Mouse (Mus musculus) MEL (cell line): Measurements from ENCODE around the gene Kdelc2. TPM values are rescaled to one million over a fixed set of nuclear protein-coding genes. Genes with fewer than 3 reads are reported as not detected.

Experiments used
- DNase-seq: peaks from one replicate; pipeline ENCODE4 v3.0.0; 2011; ENCODE audit warnings: low read depth, low spot score
- H3K27ac ChIP-seq: 2 replicates; pipeline ENCODE4 v1.5.1; 2012; ENCODE audit warnings: low read depth, mild to moderate bottlenecking, control low read depth, low read length, moderate library complexity; ENCODE audit not compliant: control insufficient read depth
- H3K27me3 ChIP-seq, 2 experiments: fragments of 150-350 bp in 1 of 2; sonication (generic) in 1 of 2; 2 replicates each; pipeline ENCODE4 v1.6.1; 2012; ENCODE audit warnings: low read length in 2 of 2, mild to moderate bottlenecking in 2 of 2, improper control_type of control experiment in 1 of 2, moderate library complexity in 1 of 2; ENCODE audit not compliant: insufficient read depth in 2 of 2, control insufficient read depth in 1 of 2
- H3K36me3 ChIP-seq, 2 experiments: 2 replicates each; pipeline ENCODE4 v1.6.1; 2012 to 2014; ENCODE audit warnings: low read length in 2 of 2, improper control_type of control experiment in 1 of 2, inconsistent platforms in 1 of 2, mild to moderate bottlenecking in 1 of 2; ENCODE audit not compliant: insufficient read depth in 2 of 2, control insufficient read depth in 1 of 2
- H3K4me1 ChIP-seq, 2 experiments: fragments of 150-350 bp in 1 of 2; sonication (generic) in 1 of 2; 2 replicates each; pipeline ENCODE4 v1.6.1; 2012; ENCODE audit warnings: low read length in 2 of 2, improper control_type of control experiment in 1 of 2, mild to moderate bottlenecking in 1 of 2; ENCODE audit not compliant: insufficient read depth in 2 of 2, control insufficient read depth in 1 of 2
- H3K4me3 ChIP-seq, 2 experiments: fragments of 150-350 bp in 1 of 2; sonication (generic) in 1 of 2; 2 replicates each; pipeline ENCODE4 v1.5.1; 2012; ENCODE audit warnings: low read depth in 2 of 2, low read length in 2 of 2, mild to moderate bottlenecking in 2 of 2, moderate library complexity in 2 of 2, control low read depth in 1 of 2, improper control_type of control experiment in 1 of 2; ENCODE audit not compliant: control insufficient read depth in 1 of 2, insufficient read depth in 1 of 2
- H3K79me2 ChIP-seq: 2 replicates; pipeline ENCODE4 v1.6.1; 2012; ENCODE audit warnings: mild to moderate bottlenecking, low read length, moderate library complexity; ENCODE audit not compliant: control insufficient read depth, poor library complexity, insufficient read depth
- H3K9ac ChIP-seq: 2 replicates; pipeline ENCODE4 v1.6.1; 2012; ENCODE audit warnings: low read depth, mild to moderate bottlenecking, control low read depth, low read length, moderate library complexity; ENCODE audit not compliant: control insufficient read depth, poor library complexity, severe bottlenecking
- H3K9me3 ChIP-seq: fragments of 150-350 bp; sonication (generic); replicated peaks from 2 replicates; pipeline ENCODE4 v1.6.1; 2012; ENCODE audit warnings: mild to moderate bottlenecking, low read length, improper control_type of control experiment, moderate library complexity; ENCODE audit not compliant: insufficient read depth
- CTCF ChIP-seq, 3 experiments: IDR thresholded peaks in 2 of 3; conservative IDR thresholded peaks in 1 of 3; 2 replicates each; pipeline ENCODE4 v1.5.1; 2011 to 2012; ENCODE audit warnings: low read length in 3 of 3, low read depth in 2 of 3, mild to moderate bottlenecking in 2 of 3, improper control_type of control experiment in 1 of 3, inconsistent platforms in 1 of 3, mixed read lengths in 1 of 3, moderate library complexity in 1 of 3; ENCODE audit not compliant: control insufficient read depth in 1 of 3, insufficient read depth in 1 of 3, poor library complexity in 1 of 3, severe bottlenecking in 1 of 3
- E2F4 ChIP-seq: IDR thresholded peaks from 2 replicates; pipeline ENCODE4 v1.6.1; 2011; ENCODE audit warnings: low read depth, low read length, improper control_type of control experiment, borderline replicate concordance
- EP300 ChIP-seq, 2 experiments: IDR thresholded peaks; 2 replicates each; pipeline ENCODE4 v1.6.1; 2011; ENCODE audit warnings: improper control_type of control experiment in 2 of 2, low read length in 2 of 2, low read depth in 1 of 2, mild to moderate bottlenecking in 1 of 2
- GABPA ChIP-seq: IDR thresholded peaks from 2 replicates; pipeline ENCODE4 v1.6.1; 2012; ENCODE audit warnings: low read depth, mild to moderate bottlenecking, inconsistent platforms, low read length, improper control_type of control experiment, moderate library complexity
- JUND ChIP-seq: IDR thresholded peaks from 2 replicates; pipeline ENCODE4 v1.6.1; 2011; ENCODE audit warnings: low read depth, mild to moderate bottlenecking, improper control_type of control experiment, low read length
- MAX ChIP-seq: IDR thresholded peaks from 2 replicates; pipeline ENCODE4 v1.6.1; 2011; ENCODE audit warnings: low read length, improper control_type of control experiment
- MEF2A ChIP-seq: IDR thresholded peaks from 2 replicates; pipeline ENCODE4 v1.6.1; 2014; ENCODE audit warnings: low read depth, mild to moderate bottlenecking, inconsistent platforms, low read length, improper control_type of control experiment; ENCODE audit not compliant: poor library complexity, insufficient replicate concordance, severe bottlenecking; ENCODE audit errors: extremely low read depth
- MXI1 ChIP-seq: IDR thresholded peaks from 2 replicates; pipeline ENCODE4 v1.6.1; 2011; ENCODE audit warnings: mild to moderate bottlenecking, low read depth, low read length, improper control_type of control experiment
- MYC ChIP-seq: IDR thresholded peaks from 2 replicates; pipeline ENCODE4 v1.6.1; 2011; ENCODE audit warnings: low read depth, mild to moderate bottlenecking, low read length, improper control_type of control experiment, moderate library complexity
- NELFE ChIP-seq: IDR thresholded peaks from 2 replicates; pipeline ENCODE4 v1.6.1; 2011; ENCODE audit warnings: low read depth, low read length, improper control_type of control experiment
- RAD21 ChIP-seq: IDR thresholded peaks from 2 replicates; pipeline ENCODE4 v1.6.1; 2011; ENCODE audit warnings: mild to moderate bottlenecking, low read depth, low read length, improper control_type of control experiment
- SMC3 ChIP-seq: IDR thresholded peaks from 2 replicates; pipeline ENCODE4 v1.6.1; 2011; ENCODE audit warnings: low read depth, low read length, improper control_type of control experiment
- TCF12 ChIP-seq: IDR thresholded peaks from 2 replicates; pipeline ENCODE4 v1.6.1; 2014; ENCODE audit warnings: low read depth, mild to moderate bottlenecking, inconsistent platforms, low read length, improper control_type of control experiment, moderate library complexity
- USF2 ChIP-seq, 2 experiments: IDR thresholded peaks; 2 replicates each; pipeline ENCODE4 v1.6.1; 2011 to 2012; ENCODE audit warnings: improper control_type of control experiment in 2 of 2, low read length in 2 of 2, borderline replicate concordance in 1 of 2, inconsistent platforms in 1 of 2, low read depth in 1 of 2, mild to moderate bottlenecking in 1 of 2; ENCODE audit not compliant: insufficient read depth in 1 of 2
- ZKSCAN1 ChIP-seq: IDR thresholded peaks from 2 replicates; pipeline ENCODE4 v1.6.1; 2012; ENCODE audit warnings: low read depth, mild to moderate bottlenecking, inconsistent platforms, low read length, improper control_type of control experiment, moderate library complexity
- ZMIZ1 ChIP-seq: IDR thresholded peaks from 2 replicates; pipeline ENCODE4 v1.6.1; 2012; ENCODE audit warnings: low read depth, mild to moderate bottlenecking, inconsistent platforms, low read length, improper control_type of control experiment, moderate library complexity
- polyA plus RNA-seq, 2 experiments: library from polyadenylated mRNA; stranded (reverse) in 1 of 2; unstranded in 1 of 2; fragments of >175 nt in 1 of 2; fragments of >200 nt in 1 of 2; gene quantifications; 2 replicates each; pipeline versions ENCODE4 v1.2.1 to v1.2.4; 2012; ENCODE audit warnings: low replicate concordance in 2 of 2, low read depth in 1 of 2; ENCODE audit not compliant: insufficient read length in 2 of 2, insufficient read depth in 1 of 2, missing spikeins in 1 of 2
- total RNA-seq: library from RNA; depleted of rRNA; stranded (reverse); fragments of 300-350 nt; gene quantifications from 2 replicates; pipeline ENCODE4 v1.2.3, GENCODE M21; 2012

The Kdelc2 gene
- total and polyA plus RNA-seq, 3 experiments = 0.04 to 0.31 TPM; not detected in 1

- Histone ChIP-seq H3K79me2 (no peaks in the 10 kb centered on the region), H3K36me3 (no peaks in the 10 kb centered on the region), H3K4me3 (no peak overlapping the region), H3K9me3 (no peaks in the 10 kb centered on the region), H3K27me3 (peaks cover 9 to 13% of the 10 kb centered on the region in 2 experiments), H3K9ac (no peak overlapping the region), H3K27ac (no peak overlapping the region), H3K4me1 (no peaks in the 10 kb centered on the region)
- TF ChIP-seq CTCF (IDR thresholded peaks at IDR 0.05 in 2 of 3, conservative IDR thresholded peaks at IDR 0.05 in 1 of 3; ENCODE audit: control insufficient read depth in 1 of 3, insufficient read depth in 1 of 3, low read depth in 2 of 3, low read length in 3 of 3, poor library complexity in 1 of 3, severe bottlenecking in 1 of 3) (no peak), NELFE (no peak), E2F4 (no peak), JUND (no peak), SMC3 (no peak)
- DNase-seq = no peak
Measured at GRCm38 (mm10) chr9:53345728-53346127, 38.1 kb upstream of the Kdelc2 start.

- Histone ChIP-seq H3K36me3 (no peaks in the 10 kb centered on the region), H3K79me2 (no peaks in the 10 kb centered on the region), H3K27me3 (peaks cover 9 to 10% of the 10 kb centered on the region in 2 experiments)
- DNase-seq = no peak
- TF ChIP-seq SMC3 (no peak), NELFE (no peak), TCF12 (no peak), ZMIZ1 (no peak), ZKSCAN1 (no peak), MEF2A (no peak), GABPA (no peak), USF2 (IDR thresholded peaks at IDR 0.05; ENCODE audit: borderline replicate concordance in 1 of 2, insufficient read depth in 1 of 2, low read depth in 1 of 2, low read length in 2 of 2) (no peak), MXI1 (no peak), JUND (no peak), MAX (no peak), RAD21 (no peak), EP300 (IDR thresholded peaks at IDR 0.05; ENCODE audit: low read depth in 1 of 2, low read length in 2 of 2) (no peak), MYC (no peak)
- TF ChIP-seq, all 39 proteins: peak for 0
- Histone ChIP-seq H3K4me1 (no peaks in the 10 kb centered on the region), H3K4me3 (no peak overlapping the region), H3K9me3 (no peaks in the 10 kb centered on the region), H3K9ac (no peak overlapping the region), H3K27ac (no peak overlapping the region)
Measured at GRCm38 (mm10) chr9:53346402-53346801, 37.4 kb upstream of the Kdelc2 start.
